Mouse (Mus musculus) lung, adult 18-20 months (tissue): Measurements from ENCODE around the gene Cfc1.
"Not testable (repeated sequence)": the region's sequence is repeated elsewhere in the genome, so short reads cannot be mapped to it uniquely, and the experiment has no call there.

Experiments used
- DNase-seq, 2 experiments: peaks; one replicate each; pipeline ENCODE4 v3.0.0; 2022; ENCODE audit warnings: mixed read lengths in 2 of 2

The Cfc1 gene

DNA sequence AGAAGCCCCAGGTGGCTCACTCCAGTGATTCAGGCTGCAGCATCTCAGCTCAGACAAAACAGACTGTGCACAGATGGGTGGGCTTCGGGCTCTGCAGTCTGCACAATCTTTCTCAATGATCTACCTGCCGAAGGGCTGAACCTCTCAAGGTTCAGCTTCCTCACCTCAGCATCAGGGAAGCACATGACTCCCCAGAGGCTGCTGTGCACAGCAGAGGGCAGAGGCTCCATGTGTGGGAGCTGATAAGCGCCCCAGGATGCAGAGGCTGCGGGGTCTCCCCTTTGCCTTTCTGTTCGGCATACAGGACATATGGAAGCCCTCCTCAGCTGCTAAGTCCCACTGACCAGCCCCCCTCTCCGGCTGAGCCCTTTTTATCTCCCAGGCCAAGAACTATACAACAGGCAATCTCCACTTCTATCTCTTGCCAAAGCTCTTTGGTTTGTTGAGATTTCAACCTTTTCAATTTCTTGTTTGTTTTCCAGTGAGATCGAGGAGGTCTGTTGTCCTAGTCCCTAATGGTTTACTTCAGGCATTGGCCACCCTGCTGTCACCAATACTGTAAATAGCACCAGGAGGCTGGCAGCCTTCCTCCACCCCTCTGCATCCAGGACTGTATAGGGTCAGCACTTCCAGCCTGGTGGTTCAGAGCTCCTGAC, at the start of gene Cfc1:
Cfc1 (plus strand) TSS at position 606 of the 656 bp plus-strand sequence.
- DNase-seq = not testable (repeated sequence)

DNA sequence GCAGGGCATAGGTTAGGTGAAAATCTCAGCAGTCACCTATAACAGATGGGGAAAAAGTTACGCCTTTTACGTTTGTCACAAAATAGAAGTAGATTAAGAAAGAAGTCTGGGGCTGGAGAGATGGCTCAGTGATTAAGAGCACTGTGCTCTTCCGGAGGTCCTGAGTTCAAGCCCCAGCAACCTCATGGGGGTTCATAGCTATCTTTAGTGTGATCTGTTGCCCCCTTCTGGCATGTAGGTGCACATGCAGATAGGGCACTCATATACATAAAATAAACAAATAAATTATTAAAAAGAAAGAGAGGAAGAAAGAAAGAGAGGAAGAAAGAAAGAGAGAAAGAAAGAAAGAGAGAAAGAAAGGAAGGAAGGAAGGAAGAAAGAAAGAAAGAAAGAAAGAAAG, 48.1 kb upstream of the Cfc1 start:
- no peak for DNase-seq

DNA sequence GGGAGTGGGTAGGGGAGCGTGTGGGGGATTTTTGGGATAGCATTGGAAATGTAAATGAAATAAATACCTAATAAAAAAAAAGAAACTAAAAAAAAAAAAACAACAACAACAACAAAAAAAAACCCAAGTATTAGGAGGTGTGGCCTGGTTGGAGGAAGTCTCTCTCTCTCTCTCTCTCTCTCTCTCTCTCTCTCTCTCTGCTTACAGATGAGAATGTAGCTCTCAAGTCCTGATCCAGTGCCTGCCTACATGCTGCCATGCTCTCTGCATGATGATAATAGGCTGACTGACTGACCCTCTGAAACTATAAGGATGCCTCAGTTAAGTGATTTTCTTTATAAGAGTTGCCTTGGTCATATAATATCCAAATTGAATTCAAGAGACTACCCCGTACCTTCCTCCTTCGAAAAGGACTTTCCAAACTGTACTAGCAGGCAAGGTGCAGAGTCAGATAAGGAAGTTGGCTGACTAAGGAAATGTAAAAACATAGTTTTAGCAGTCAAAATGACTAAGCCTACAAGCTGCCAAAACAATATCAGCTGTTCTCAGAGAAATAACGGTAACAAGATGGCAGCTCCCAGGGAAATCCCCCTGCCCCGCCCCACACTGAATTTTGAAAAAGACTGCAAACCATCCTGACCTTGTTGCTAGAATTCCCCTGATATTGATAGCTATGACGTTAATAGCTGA, 45.5 kb upstream of the Cfc1 start:
- DNase-seq = no peak

DNA sequence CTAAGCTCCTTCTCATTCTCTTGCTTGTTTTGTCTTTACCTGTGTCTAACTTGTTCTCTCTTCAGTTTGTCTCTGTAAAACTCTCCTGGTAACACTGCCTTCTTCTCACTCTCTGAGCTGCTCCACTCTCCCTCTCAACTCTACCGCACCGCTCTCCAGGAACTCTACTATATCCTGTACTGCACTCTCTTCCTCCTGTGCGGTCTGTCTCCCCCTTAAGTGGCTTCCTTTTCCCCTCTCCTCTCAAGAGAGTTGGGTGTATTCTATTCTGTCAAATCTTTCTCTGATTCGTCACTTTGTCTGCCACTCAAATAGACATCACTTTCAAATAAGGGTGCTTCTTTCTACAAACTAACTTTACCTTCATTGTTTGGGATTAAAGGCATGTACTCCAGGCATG, 44.0 kb upstream of the Cfc1 start:
- no peak for DNase-seq

DNA sequence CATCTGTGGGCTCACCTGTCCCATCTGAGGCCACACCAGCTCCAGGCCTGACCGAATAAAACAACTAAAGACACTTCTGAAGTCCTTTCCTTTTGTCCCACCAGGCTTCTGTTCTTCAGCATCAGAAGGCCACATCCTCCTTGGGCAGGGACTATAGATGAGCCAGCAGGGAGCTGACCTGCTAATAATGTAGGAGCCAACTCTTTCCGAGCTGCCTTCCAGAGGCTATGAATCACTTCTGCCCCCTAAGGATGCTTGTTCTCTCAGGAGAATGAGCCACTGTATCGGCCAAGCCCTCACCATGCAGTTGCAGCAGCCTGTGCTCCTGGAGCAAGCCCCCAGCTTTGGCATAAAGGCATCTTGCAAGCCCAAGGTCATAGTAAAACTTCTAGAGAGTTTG, 32.5 kb upstream of the Cfc1 start:
- DNase-seq = no peak

DNA sequence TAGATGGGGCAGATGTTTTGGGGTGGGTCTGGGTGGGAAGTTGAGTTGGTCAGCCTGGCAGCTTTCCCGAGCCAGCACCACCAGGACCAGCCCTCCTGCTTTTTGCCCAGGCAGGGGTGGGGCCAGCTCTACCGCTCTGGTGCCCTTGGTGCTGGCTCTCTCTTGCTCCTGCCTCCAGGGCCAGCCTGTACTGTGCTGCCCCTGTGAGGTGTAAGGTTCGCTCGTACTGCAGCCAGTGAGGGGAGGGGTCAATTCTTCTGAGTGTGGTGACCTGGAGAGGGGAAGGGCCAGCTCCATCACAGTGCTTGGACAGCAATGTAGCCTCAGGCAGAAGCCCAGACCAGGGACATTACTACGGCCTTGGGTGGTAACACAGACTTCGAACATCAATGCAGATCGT, 30.1 kb upstream of the Cfc1 start:
- no peak for DNase-seq

DNA sequence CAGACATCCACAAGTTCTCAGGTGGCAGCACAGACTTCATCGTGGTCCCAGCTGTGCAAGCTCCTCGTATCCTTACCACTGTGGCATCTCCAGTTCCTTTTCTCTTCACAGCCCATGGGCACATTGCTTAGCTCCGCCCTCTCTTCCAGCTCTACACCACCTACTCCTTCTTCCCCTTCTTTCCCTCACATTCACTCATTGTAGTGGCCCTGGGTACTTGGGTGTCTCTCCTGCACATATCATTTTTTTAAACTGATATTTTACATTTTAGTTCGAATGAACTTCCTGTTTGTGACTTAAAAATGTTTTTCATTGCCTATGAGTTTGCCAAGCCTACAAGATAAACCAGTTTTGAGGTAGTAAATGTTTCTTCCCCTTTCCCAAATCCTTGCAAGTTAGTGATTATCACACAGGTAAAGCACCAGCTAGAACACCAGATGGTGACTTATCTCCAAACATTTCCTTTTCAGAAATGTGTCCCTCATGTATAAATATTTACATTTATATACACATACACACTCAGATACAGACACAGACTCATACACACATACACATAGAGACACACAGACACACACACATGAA, 29.4 kb upstream of the Cfc1 start:
- DNase-seq = no peak

DNA sequence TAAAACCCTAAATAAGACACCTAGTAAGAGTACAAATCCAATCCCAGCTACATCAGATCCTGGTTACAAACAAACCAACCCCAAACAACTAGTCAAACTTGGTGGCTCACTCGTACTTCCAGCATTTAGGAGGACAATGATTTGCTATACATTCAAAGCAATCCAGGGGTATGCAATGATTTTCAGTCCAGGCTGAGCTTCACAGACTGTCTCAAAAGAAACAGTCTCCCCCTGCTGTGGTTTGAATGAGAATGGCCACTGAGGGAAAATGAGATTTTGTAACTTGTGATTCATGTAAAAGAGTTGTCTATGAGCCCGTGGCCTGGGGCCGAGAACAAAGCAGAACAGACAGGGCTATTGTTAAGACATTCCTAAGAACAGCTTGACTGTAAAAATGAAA, 27.5 kb upstream of the Cfc1 start:
- DNase-seq = no peak

DNA sequence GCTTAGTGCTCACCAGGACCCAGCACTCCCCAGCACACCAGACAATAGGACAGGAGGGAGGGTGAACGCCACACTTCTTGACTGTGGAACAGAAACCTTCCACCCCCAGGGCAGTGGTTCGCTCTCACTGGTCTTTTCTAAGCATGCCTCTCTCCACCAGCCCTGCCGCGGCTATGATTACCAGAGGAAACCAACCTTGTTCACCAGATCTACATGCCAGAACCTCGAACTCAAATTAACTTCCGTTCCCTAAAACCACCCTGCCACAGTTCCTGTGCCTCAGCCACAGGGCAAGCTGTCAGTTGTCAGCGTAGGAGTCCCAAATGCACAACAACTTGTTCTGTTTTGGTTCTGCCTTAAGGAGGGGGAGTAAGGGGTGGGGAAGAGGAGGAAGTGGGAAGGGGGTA, 24.9 kb upstream of the Cfc1 start:
- DNase-seq = peak; percentile 2 to 20

DNA sequence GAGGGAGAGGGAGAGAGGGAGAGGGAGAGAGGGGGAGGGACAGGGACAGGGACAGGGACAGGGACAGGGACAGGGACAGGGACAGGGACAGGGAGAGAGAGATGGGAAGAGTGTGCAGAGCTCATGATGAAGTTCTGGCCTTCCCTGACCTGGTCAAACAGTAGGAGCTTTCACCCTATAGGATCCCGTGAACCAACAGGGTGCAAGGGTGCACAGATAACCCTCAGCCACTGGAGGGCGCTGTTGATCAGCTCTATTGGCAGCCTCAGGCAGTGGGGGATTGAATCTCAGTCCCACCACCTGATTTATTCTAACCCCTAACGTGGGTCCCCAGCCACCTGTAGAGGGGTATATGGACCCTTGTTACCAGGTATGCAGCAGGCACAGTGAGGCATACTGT, 24.4 kb upstream of the Cfc1 start:
- peak; percentile 37 to 46 for DNase-seq

DNA sequence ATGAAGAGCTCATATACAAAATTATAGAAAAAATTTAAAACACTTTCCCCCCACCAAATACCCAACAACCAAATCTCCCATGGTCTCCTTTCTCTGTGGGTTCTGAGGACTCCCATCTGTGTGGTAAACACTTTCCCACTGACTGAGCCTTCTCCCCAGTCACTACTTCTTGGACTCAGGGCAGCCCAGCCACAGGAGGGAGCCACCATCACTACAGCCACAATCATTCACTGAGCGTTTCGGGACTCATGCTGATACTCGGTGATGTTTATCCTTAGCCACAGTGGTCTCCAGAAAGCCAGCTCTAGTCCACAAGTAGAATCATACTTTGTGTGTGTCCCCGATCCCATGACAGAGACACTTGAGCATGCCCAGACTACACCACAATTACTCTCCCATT, 22.4 kb upstream of the Cfc1 start:
- no peak for DNase-seq

DNA sequence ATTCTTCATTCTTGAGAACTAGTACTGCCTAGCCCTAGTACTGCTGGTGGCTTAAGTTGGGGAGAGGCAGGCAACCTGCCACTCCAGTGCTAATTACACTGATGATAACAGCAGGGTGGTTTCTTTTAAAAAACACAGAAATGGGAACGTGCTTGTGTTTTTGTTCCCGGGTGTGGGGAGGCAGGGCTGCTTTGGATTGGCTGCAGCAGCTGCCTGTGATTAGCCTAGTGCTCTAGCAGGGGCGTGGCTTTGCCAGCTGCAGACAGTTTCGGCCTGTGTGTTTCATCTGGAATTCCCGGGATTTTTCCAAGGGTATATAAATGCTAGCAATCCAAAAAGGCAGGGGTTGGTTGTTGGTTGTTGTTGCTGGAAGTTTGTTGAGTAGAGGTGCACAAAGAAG, 18.9 kb upstream of the Cfc1 start:
- DNase-seq = no peak

DNA sequence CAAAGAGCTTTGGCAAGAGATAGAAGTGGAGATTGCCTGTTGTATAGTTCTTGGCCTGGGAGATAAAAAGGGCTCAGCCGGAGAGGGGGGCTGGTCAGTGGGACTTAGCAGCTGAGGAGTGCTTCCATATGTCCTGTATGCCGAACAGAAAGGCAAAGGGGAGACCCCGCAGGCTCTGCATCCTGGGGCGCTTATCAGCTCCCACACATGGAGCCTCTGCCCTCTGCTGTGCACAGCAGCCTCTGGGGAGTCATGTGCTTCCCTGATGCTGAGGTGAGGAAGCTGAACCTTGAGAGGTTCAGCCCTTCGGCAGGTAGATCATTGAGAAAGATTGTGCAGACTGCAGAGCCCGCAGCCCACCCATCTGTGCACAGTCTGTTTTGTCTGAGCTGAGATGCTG, 18.2 kb upstream of the Cfc1 start:
- not testable (repeated sequence) for DNase-seq

DNA sequence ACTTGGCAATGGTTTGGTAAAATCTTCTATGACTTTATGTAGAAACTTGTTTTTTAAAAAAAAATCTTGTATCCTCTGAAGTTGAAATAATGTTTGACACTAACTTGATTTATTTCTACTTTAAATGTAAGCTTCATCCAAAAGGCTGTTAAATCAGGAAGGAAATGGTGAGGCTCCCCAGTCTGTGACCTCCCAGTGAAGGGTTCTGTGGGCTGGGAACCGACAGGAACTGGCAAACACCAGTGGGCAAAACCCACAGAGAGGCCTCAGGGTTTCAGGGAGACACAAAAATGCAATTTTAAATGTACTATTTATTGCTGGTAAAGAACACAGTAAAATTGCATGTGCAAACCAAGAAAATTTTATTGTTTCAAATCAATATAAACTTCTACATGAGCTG, 17.7 kb upstream of the Cfc1 start:
- DNase-seq = not testable (repeated sequence)

DNA sequence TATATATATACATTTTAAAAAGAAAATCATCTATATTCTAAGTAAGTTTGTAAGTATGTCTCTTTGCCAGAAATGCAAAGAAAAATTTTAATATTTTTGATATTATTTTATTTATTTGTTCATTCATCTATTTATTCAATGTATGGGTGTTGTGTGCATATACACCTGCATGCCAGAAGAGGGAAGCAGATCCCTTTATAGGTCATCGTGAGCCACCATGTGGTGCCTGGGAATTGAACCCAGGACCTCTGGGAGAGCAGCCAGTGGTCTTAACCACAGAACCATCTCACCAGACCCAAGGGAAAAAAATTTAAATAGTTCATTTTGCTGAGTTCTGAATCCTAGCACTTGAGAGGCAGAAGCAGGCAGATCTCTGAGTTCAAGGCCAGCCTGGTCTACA, 17.2 kb upstream of the Cfc1 start:
- no peak for DNase-seq

DNA sequence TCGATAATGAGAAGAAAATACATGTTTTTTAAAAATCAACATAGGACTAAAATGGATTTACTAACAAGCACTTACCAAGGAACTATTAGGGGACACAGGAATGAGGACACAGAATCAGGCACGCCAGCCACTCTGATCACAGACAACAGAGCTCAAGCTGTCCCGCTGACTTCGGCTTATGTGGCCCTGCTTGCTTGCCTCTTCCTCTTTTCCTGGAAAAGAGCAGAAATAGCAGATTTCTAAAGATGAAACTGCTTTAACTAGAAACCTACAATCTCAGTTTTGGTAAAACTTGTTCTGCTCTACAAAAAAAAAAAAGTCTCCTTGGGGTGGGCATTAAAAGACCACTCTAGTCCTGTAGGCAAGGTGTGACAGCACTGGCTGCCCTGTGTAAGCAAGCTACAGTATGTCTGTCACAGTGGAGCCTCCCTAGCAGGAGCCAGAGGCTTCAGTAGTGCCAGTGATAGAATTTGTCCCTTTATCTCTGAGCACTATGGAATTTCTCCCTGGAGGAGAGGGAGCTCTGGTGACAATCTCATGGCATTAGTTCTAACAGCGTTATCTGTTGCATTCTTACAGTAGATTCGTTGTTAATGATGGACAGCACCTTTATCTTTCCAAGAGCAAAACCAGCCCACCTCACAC, 13.1 kb upstream of the Cfc1 start:
- no peak for DNase-seq

DNA sequence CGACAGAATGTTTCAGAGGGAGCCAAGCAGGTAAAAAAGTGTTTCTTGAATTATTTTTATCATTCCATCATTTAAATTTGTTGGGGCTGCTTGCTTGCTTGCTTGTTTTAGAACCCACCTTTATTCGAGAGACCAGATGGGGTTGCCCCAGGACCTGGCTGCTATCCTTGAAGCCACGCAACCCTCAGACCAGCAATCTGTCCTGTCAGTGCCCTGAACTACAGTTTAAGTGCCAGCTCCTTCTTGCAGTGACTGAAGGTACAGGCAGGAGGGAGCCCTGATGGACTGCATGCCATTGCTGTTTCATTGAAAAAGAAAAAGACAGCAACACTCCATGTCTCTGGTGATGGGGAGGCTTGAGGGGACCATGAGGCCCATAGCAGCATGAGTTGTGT, 12.6 kb upstream of the Cfc1 start:
- no peak for DNase-seq

DNA sequence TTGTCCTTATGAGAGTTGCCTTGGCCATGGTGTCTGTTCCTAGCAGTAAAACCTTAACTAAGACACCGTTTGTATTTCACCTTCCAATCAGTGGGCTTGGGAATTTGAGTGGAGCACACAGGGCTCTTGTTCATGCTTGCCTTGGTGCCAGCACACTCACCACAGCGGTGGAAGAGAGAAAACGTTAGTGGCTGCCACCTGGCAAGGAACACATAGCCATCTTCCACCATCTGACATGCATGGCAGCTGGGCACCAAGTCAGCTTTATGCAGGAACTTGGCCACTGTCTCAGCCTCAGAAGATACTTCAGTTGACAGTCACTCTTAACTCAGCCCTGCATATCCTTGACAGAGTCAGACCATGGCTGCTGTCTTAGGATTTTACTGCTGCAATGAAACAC, 11.8 kb upstream of the Cfc1 start:
- DNase-seq = no peak

DNA sequence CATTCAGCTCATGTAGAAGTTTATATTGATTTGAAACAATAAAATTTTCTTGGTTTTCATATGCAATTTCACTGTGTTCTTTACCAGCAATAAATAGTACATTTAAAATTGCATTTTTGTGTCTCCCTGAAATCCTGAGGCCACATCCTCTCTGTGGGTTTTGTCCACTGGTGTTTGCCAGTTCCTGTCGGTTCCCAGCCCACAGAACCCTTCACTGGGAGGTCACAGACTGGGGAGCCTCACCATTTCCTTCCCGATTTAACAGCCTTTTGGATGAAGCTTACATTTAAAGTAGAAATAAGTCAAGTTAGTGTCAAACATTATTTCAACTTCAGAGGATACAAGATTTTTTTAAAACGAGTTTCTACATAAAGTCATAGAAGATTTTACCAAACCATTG, 874 bp upstream of the Cfc1 start:
- not testable (repeated sequence) for DNase-seq

DNA sequence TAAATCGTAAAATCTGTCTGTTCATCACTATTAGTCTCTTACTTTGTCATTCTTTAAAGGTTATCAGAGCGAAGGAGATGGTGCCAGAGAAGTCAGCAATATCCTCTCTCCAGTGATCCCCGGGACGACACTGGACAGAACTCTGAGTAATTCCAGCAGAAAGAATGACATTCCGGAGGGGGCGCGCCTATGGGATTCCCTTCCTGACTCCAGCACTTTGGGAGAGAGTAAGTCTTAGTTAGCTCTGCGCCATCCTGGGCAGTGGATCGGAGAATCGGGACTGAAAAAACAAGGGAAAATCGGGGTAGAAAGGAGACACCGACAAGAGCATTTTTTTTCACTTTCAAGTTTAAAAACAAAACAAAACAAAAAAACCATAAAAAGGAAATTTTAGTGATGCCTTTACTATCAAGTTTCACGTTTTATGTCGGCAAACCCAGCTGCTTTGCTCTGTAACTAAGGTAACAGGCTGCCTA, 881 bp downstream of the Cfc1 start:
- DNase-seq = no peak

DNA sequence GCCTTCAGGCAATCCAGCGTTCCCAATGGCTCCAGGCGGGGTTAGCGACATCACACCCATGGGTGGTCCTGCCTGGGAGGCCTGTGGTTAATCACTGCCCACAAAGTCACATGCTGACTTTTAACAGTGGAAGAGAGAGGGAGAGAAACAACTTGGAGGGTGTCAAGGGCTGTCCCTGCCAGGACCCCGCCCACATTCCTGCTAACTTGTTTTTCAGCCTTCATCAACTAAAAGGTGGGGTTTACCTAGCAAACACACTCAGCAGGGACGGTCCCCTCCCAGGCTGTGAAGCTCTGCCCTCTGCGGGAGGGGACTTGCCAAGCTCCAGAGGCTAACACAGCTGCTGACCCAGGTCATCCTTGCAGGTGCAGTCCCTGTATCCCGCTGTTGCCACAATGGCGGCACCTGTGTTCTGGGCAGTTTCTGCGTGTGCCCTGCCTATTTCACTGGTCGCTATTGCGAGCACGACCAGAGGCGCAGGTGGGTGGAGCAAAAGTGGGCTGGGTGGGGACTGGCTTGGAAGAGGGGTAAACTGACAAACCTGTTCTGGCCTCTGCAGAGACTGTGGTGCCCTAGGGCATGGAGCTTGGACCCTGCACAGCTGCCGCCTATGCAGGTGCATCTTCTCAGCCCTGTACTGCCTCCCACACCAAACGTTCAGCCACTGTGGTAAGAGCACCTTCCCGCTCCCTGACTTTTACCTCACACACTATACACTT, 1.5 kb downstream of the Cfc1 start:
- peak; percentile 73 to 81 for DNase-seq

DNA sequence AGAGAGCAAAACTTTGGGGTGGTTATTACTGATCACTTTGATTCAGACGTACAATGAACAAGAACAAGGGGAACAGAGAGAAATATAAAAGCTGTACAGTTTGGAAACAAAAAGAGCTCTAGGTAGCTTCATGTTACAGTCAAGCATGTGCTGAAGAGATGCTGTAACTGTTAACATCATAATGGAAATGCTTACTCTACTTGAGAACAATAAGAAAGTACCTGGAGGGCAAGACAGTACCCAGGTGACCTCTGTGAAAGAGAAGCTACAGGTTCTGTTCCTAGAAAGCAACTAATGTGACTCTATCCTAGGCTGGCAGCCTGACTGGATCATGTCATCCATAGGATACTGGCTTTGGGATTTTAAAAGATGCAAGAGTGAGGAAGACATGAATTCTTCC, 11.6 kb downstream of the Cfc1 start:
- DNase-seq = no peak

DNA sequence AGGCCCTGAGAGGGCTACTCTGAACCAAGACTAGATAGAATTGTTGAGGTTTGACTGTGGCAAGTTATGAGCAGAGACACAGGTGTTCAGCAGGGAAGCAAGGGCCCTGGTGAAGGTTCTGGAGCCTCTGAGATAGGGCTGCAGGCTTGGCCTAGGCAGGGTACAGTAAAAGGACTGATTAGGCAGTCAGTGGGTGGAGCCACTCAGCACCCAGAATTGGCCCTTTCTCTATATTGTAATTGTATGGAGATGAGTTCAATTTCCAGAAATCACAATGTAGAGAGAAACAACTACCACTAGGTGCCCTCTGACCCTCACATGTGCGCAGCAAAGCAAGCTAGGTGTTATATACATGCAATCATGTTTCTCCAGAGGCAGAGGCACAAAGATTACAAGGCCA, 18.2 kb downstream of the Cfc1 start:
- DNase-seq = no peak
